Mouse (Mus musculus): ENCODE results near the gene Cep70. TPM values are rescaled to one million over a fixed set of nuclear protein-coding genes. Genes with fewer than 3 reads are reported as not detected.

The Cep70 gene
- total RNA-seq, 2 experiments from 2014 or later: 2.0 to 3.1 TPM

GRCm38 (mm10) chr9:99304296-99304695 lies 61.1 kb downstream of the Cep70 start:
- DNase-seq: no peak

GRCm38 (mm10) chr9:99306226-99306625 lies 63.1 kb downstream of the Cep70 start:
- intact Hi-C loops (cut with DNase I): no loop called here
- no peak for DNase-seq

More at GRCm38 (mm10) chr9:99304296-99304695, 61.1 kb downstream of the Cep70 start:
- intact Hi-C loops (cut with DNase I): no loop called here

GRCm38 (mm10) chr9:99319343-99319951 lies 76.3 kb downstream of the Cep70 start:
- DNase-seq: no peak
- intact Hi-C loops (cut with DNase I): no loop called here

GRCm38 (mm10) chr9:99320006-99320405 lies 76.8 kb downstream of the Cep70 start:
- no peak for DNase-seq

GRCm38 (mm10) chr9:99325208-99325929 lies 82.2 kb downstream of the Cep70 start:
- intact Hi-C loops (cut with DNase I): no loop called here
- DNase-seq: no peak

More at GRCm38 (mm10) chr9:99320006-99320405, 76.8 kb downstream of the Cep70 start:
- intact Hi-C loops (cut with DNase I): no loop called here

GRCm38 (mm10) chr9:99325961-99326360 lies 82.8 kb downstream of the Cep70 start:
- intact Hi-C loops (cut with DNase I): no loop called here
- DNase-seq: no peak

- DNase-seq: no peak
- intact Hi-C loops (cut with DNase I): no loop called here
These were observed 83.7 kb downstream of the Cep70 start for GRCm38 (mm10) chr9:99326881-99327280.

- DNase-seq: no peak
- intact Hi-C loops (cut with DNase I): no loop called here
These were observed 93.4 kb downstream of the Cep70 start for GRCm38 (mm10) chr9:99336538-99336937.

- intact Hi-C loops (cut with DNase I): loop anchor here (2.0 kb wide), 1 partner anchor 111 kb away; no protein-coding TSS in a partner anchor
- DNase-seq: no peak
These were observed 95.1 kb downstream of the Cep70 start for GRCm38 (mm10) chr9:99338293-99338692.

GRCm38 (mm10) chr9:99339182-99339581 lies 96.0 kb downstream of the Cep70 start:
- intact Hi-C loops (cut with DNase I): loop anchor here (2.0 kb wide), 1 partner anchor 110 kb away; no protein-coding TSS in a partner anchor
- DNase-seq: no peak

- DNase-seq: no peak
- intact Hi-C loops (cut with DNase I): no loop called here
These were observed 97.0 kb downstream of the Cep70 start for GRCm38 (mm10) chr9:99340126-99340525.

- intact Hi-C loops (cut with DNase I): no loop called here
- DNase-seq: no peak
These were observed 98.4 kb downstream of the Cep70 start for GRCm38 (mm10) chr9:99341600-99341999.

GRCm38 (mm10) chr9:99345351-99345792 lies 102.2 kb downstream of the Cep70 start:
- no peak for DNase-seq
- intact Hi-C loops (cut with DNase I): no loop called here

Other genes starting within 250 kb of the Cep70 start
- not detected for gene Gm1123, start 207.7 kb upstream of the Cep70 start, total RNA-seq (2021)
- 1 to 10 TPM; 5.1 to 5.2 TPM for gene Pik3cb, start 102.7 kb upstream of the Cep70 start, total RNA-seq (2021)
- gene Faiml, start 6.1 kb upstream of the Cep70 start, total RNA-seq (2021): not detected
- gene Esyt3, start 115.2 kb downstream of the Cep70 start, total RNA-seq (2021): not detected
- 1 to 10 TPM; 4.0 to 5.1 TPM for gene Mras, start 194.0 kb downstream of the Cep70 start, total RNA-seq (2021)
- gene Nme9, start 208.1 kb downstream of the Cep70 start, total RNA-seq (2021): not detected